Mouse (Mus musculus): ENCODE data around the gene Farsb. TPM values are rescaled to one million over a fixed set of nuclear protein-coding genes. Genes with fewer than 3 reads are reported as not detected.

The Farsb gene
- total and polyA plus RNA-seq, 3 experiments: 119 to 154 (median 122) TPM

DNA sequence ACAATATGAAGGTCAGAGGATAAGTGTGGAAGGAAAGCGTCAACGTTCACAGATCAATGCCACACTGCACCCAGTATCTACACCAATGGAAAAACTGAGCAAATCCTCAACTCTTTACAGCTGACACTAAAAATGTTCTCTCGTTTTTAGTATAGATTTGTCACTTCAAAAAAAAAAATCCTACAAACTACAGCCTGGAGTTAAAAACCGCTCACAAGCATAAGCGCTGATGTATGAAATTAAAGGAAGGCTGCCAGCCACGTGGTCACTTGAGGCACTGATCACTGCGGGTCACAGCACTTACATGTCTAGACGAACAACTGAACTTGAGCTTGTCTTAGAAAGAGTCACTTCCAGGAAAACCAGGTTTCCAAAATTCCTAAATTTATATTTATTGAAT lies 34.8 kb downstream of the Farsb start:
- H3K36me3 ChIP-seq (ENCODE audit: control insufficient read depth in 1 of 2, insufficient read depth in 2 of 2, low read length in 2 of 2): peaks cover 0 to 27% of the 10 kb centered on the region in 2 experiments; a peak in 2 of 4 replicates
- H3K4me1 ChIP-seq (ENCODE audit: control insufficient read depth in 1 of 2, insufficient read depth in 2 of 2, low read length in 2 of 2): no peaks in the 10 kb centered on the region
- no peak for TF ChIP-seq SMC3 (IDR thresholded peaks at IDR 0.05; ENCODE audit: low read depth, low read length)
- no peak for TF ChIP-seq KAT2A (conservative IDR thresholded peaks at IDR 0.05; ENCODE audit: low read depth, low read length)
- no peak for TF ChIP-seq POLR2A (IDR thresholded peaks at IDR 0.05; ENCODE audit: control insufficient read depth in 1 of 2, insufficient read depth in 1 of 2, low read depth in 1 of 2, low read length in 2 of 2, poor library complexity in 1 of 2)
- TF ChIP-seq ZNF384 (IDR thresholded peaks at IDR 0.05; ENCODE audit: low read depth, low read length): no peak
- no peak for TF ChIP-seq TCF12 (IDR thresholded peaks at IDR 0.05; ENCODE audit: low read depth, low read length)
- no peak for TF ChIP-seq ETS1 (IDR thresholded peaks at IDR 0.05; ENCODE audit: low read depth, low read length)
- TF ChIP-seq GATA1 (IDR thresholded peaks at IDR 0.05; ENCODE audit: low read depth, low read length): no peak
- TF ChIP-seq POLR2AphosphoS2 (IDR thresholded peaks at IDR 0.05; ENCODE audit: low read length): no peak
- TF ChIP-seq MYC (IDR thresholded peaks at IDR 0.05; ENCODE audit: low read depth, low read length): no peak
- TF ChIP-seq HCFC1 (IDR thresholded peaks at IDR 0.05; ENCODE audit: low read depth, low read length): no peak
- TF ChIP-seq SIN3A (IDR thresholded peaks at IDR 0.05; ENCODE audit: low read length): no peak
- TF ChIP-seq CHD1 (IDR thresholded peaks at IDR 0.05; ENCODE audit: low read depth, low read length): no peak
- TF ChIP-seq POLR2AphosphoS5 (IDR thresholded peaks at IDR 0.05; ENCODE audit: borderline replicate concordance, low read depth, low read length): no peak
- TF ChIP-seq ZKSCAN1 (IDR thresholded peaks at IDR 0.05; ENCODE audit: low read depth, low read length): no peak
- no peak for TF ChIP-seq EP300 (IDR thresholded peaks at IDR 0.05; ENCODE audit: low read depth in 1 of 2, low read length in 2 of 2)
- no peak overlapping the region for H3K9ac ChIP-seq (ENCODE audit: control insufficient read depth, low read depth, low read length, poor library complexity, severe bottlenecking)
- H3K4me3 ChIP-seq (ENCODE audit: control insufficient read depth in 1 of 2, insufficient read depth in 1 of 2, low read depth in 2 of 2, low read length in 2 of 2): no peak overlapping the region
- H3K27me3 ChIP-seq (ENCODE audit: control insufficient read depth in 1 of 2, insufficient read depth in 2 of 2, low read length in 2 of 2): no peaks in the 10 kb centered on the region
- H3K27ac ChIP-seq (ENCODE audit: control insufficient read depth, low read depth, low read length): no peak overlapping the region
- no peaks in the 10 kb centered on the region for H3K79me2 ChIP-seq (ENCODE audit: control insufficient read depth, insufficient read depth, low read length, poor library complexity)
- no peaks in the 10 kb centered on the region for H3K9me3 ChIP-seq (replicated peaks; ENCODE audit: insufficient read depth, low read length)
- DNase-seq (ENCODE audit: low read depth, low spot score): no peak

DNA sequence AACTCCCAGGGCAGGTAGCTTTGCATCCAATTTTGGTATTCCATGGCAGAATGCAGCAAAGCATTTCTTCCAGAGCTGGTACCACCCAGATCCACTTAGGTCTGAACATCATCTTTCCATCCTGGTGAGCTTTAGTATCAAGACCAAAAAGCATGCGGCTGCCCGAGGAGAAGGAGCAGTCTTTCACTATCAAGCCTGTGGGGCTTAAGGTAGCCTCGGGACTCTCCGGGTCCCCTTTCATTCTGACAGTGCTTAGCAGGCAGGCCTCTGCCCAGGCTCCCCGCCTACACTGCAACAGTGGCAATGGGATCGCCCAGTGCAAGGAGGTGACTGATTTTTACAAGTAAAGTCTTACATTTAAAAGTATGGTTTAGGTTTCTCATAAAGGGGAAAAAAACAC lies 36.2 kb downstream of the Farsb start:
- Histone ChIP-seq H3K9me3 (replicated peaks; ENCODE audit: insufficient read depth, low read length) (no peaks in the 10 kb centered on the region), H3K9ac (ENCODE audit: control insufficient read depth, low read depth, low read length, poor library complexity, severe bottlenecking) (no peak overlapping the region), H3K4me1 (ENCODE audit: control insufficient read depth in 1 of 2, insufficient read depth in 2 of 2, low read length in 2 of 2) (no peaks in the 10 kb centered on the region), H3K79me2 (ENCODE audit: control insufficient read depth, insufficient read depth, low read length, poor library complexity) (no peaks in the 10 kb centered on the region), H3K36me3 (ENCODE audit: control insufficient read depth in 1 of 2, insufficient read depth in 2 of 2, low read length in 2 of 2) (peaks cover 0 to 36% of the 10 kb centered on the region in 2 experiments; a peak in 2 of 4 replicates), H3K27ac (ENCODE audit: control insufficient read depth, low read depth, low read length) (no peak overlapping the region), H3K27me3 (ENCODE audit: control insufficient read depth in 1 of 2, insufficient read depth in 2 of 2, low read length in 2 of 2) (no peaks in the 10 kb centered on the region), H3K4me3 (ENCODE audit: control insufficient read depth in 1 of 2, insufficient read depth in 1 of 2, low read depth in 2 of 2, low read length in 2 of 2) (no peak overlapping the region)
- no peak for DNase-seq (ENCODE audit: low read depth, low spot score)
- no peak for TF ChIP-seq CHD2 (IDR thresholded peaks at IDR 0.05; ENCODE audit: low read length)
- TF ChIP-seq CTCF (IDR thresholded peaks at IDR 0.05 in 2 of 3, conservative IDR thresholded peaks at IDR 0.05 in 1 of 3; ENCODE audit: control insufficient read depth in 1 of 3, insufficient read depth in 1 of 3, low read depth in 2 of 3, low read length in 3 of 3, poor library complexity in 1 of 3, severe bottlenecking in 1 of 3): no peak
- TF ChIP-seq USF1 (IDR thresholded peaks at IDR 0.05; ENCODE audit: low read depth, low read length): no peak
- TF ChIP-seq EP300 (IDR thresholded peaks at IDR 0.05; ENCODE audit: low read depth in 1 of 2, low read length in 2 of 2): no peak
